Mouse (Mus musculus): ENCODE data around the gene Ap2a1.

Gene Ap2a1

GRCm38 (mm10) chr7:44864595-44865542 lies 64.4 kb downstream of the Ap2a1 start:
- DNase-seq (ENCODE audit: low spot score): no peak

- no peak for DNase-seq (ENCODE audit: low spot score)
These were observed 65.3 kb downstream of the Ap2a1 start for GRCm38 (mm10) chr7:44863982-44864494.

GRCm38 (mm10) chr7:44863210-44863609 lies 66.1 kb downstream of the Ap2a1 start:
- DNase-seq (ENCODE audit: low spot score): no peak

- DNase-seq (ENCODE audit: low spot score): no peak
These were observed 66.9 kb downstream of the Ap2a1 start for GRCm38 (mm10) chr7:44862434-44862833.

DNA sequence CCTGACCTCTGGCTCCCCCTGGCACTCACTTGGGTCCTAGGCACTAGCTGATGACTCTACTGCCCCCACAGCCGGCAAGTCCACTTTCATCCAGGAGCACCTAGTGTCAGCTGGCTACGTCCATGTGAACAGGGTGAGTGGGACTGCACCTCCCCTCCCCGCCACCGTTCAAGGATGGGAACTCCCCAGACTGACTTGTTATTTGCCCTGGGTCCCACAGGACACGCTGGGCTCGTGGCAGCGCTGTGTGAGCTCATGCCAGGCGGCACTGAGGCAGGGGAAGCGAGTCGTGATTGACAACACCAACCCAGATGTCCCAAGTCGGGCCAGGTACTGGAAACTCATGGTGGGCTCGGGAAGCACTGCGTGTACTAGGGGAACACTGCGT lies 67.9 kb downstream of the Ap2a1 start:
- no peak for DNase-seq (ENCODE audit: low spot score)

DNA sequence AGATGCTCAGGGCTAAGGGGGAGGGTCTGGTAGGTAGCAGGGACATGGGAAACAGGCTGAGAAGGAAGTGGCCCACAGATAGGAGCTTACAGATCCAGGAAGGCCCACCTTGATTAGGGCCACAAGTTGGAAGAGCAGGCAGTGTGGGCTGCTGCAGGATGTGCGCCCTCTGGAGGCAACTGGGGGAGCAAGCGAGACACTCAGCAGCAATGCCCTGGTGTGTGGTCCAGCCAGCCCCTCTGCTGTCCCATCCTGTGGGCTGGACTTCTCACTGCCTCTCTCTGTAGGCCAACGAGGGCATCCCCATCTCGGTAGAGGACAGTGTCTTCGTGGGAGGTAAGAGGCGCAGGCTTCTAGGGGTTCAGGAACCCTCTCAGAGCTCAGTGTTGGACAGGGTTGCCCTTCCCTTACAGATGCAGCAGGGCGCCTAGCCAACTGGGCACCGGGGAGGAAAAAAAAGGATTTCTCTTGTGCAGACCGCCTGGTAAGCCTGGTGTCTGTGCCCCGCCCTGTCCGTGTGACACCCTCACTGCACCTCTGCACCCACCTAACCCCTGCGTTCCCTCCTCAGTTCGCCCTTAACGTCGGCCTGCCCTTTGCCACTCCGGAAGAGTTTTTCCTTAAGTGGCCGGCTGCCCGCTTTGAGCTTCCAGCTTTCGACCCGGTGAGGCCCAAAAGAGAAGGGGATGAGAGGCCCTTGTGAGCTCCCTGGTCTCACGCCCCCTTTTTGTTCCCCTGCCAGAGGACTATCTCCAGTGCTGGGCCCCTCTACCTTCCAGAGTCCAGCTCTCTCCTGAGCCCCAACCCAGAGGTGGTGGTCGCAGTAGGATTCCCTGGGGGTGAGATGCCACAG lies 68.5 kb downstream of the Ap2a1 start:
- peak; percentile 51 for DNase-seq (ENCODE audit: low spot score)

DNA sequence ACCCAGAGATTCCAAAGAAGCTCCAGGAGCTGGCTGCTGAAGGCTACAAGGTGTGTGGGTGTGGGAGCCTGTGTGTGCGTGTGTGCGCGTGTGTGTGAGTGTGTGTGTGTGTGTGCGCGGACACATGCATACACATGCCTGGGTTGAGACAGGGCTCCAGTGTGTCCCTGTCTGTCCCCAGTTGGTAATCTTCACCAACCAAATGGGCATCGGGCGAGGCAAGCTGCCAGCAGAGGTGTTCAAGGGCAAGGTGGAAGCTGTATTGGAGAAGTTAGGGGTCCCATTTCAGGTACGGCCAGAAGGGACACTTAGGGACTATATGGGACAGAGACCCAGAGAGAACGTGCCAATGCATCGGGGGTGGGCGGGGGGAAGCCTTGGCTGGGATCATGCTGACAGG lies 69.4 kb downstream of the Ap2a1 start:
- no peak for DNase-seq (ENCODE audit: low spot score)

GRCm38 (mm10) chr7:44857905-44858304 lies 71.4 kb downstream of the Ap2a1 start:
- DNase-seq (ENCODE audit: low spot score): peak; percentile 57

- peak; percentile 79 for DNase-seq (ENCODE audit: low spot score)
These were observed 72.2 kb downstream of the Ap2a1 start, which contains the start of gene Pnkp for GRCm38 (mm10) chr7:44857042-44857552. Gene Pnkp, plus strand, starts transcription at chr7:44857139.

DNA sequence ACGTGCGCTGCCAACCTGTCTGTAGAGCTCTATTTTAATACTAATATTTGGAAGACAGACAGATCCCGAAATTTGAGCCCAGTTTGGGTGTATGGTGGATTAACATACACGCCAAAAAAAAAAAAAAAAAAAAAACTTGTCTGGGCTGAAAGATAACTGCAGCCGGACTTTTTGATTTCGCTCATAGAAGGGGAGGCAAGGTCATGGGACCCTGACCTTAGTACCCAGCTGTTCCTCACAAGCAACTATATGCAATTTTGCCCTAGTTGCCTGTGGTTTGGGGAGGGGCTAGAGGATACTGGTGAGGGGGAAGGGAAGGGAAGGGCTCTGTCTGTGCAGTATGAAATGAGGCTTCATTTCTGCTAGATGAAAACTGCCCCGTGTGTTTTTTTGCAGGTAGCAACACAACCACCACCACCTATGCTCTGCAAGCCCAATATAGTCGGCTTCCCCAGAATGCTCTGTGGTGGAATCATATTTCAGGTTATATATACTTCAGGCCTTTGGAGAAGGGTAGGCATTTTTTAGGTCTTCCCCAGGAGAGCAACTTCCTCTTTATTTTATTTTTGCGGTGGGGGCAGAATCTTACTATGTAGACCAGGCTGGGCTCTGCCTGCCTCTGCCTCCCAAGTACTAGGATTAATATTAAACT lies 72.9 kb downstream of the Ap2a1 start:
- no peak for DNase-seq (ENCODE audit: low spot score)

DNA sequence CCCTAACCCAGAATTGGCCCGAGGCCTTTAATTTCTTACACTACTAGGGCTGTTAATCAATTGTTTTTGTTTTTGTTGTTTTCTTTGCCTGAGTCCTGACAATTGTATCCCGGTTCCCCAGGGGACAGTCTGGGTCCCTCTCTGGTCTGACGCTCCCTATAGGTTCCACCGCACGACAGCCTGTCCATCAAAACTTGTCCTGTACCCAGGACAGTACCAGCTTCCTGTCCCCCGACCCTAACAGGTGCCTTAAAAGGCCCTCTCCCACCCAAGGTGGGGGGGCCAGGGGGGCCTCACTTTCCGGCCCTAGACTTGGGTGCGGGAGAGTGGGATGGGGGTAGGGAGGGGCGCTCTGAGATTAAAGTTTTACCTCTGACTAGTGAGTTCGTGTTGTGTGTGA lies 74.3 kb downstream of the Ap2a1 start:
- DNase-seq (ENCODE audit: low spot score): no peak

- peak; percentile 75 for DNase-seq (ENCODE audit: low spot score)
These were observed 74.8 kb downstream of the Ap2a1 start for GRCm38 (mm10) chr7:44854356-44855031.

DNA sequence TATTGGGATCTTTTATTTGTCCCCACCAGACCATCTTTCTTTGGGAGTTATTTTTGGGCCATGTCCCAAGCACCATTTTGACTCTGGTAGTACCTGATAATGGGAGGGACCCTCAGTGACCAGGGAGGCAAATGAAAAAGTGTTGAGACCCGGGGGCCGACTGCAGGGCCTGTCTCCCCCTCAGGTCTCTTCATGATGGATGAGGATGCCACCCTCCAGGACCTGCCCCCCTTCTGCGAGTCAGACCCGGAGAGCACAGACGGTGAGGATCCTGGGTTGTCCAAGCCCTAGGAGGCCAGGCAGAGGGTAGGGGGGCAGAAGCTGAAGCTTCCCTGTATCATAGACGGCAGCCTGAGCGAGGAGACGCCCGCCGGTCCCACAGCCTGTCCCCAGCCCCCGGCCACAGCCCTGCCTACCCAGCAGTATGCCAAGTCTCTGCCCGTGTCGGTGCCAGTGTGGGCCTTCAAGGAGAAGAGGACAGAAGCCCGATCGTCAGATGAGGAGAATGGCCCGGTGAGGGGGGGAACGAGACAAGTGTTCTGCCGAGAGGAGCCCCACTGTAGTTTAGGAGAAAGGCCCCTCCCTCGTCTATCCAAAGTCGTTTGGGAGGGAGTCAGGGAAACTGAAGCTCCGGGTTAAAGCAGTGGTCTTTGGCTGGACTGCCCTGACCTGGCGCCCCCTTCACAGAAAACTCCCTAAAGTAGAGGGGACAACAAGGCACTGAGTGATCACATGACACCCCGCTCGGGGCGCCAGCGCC lies 75.5 kb downstream of the Ap2a1 start:
- no peak for DNase-seq (ENCODE audit: low spot score)

- DNase-seq (ENCODE audit: low spot score): no peak
These were observed 76.2 kb downstream of the Ap2a1 start for GRCm38 (mm10) chr7:44853065-44853464.

DNA sequence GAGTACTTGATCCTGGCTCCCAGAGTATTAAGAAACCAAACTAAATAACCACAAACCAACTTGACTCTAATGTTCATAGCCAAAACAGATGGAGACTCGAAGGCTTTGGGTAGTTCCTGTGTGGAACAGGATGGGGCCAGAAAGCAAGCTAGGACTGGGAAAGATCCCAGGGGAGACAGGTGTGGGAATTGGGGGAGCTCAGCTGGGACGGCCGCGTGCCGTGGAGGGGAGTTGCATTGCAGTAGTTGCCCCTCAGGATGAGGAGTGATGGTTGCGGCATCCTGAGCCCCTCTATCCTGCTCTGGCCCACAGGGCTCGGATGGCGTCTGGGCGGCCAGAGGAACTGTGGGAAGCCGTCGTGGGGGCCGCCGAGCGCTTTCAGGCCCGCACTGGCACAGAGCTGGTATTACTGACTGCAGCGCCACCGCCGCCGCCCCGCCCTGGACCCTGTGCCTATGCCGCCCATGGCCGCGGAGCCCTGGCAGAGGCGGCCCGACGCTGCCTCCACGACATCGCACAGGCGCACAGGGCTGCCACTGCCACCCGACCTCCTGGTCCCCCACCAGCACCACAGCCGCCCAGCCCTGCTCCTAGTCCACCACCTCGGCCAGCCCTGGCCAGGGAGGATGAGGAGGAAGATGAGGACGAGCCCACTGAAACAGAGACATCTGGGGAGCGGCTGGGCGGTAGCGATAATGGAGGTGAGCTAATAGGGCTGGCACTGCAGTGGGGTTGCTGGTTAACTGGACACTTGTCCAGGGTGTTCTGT lies 76.9 kb downstream of the Ap2a1 start:
- no peak for DNase-seq (ENCODE audit: low spot score)

GRCm38 (mm10) chr7:44851625-44852234 lies 77.6 kb downstream of the Ap2a1 start:
- DNase-seq (ENCODE audit: low spot score): no peak

DNA sequence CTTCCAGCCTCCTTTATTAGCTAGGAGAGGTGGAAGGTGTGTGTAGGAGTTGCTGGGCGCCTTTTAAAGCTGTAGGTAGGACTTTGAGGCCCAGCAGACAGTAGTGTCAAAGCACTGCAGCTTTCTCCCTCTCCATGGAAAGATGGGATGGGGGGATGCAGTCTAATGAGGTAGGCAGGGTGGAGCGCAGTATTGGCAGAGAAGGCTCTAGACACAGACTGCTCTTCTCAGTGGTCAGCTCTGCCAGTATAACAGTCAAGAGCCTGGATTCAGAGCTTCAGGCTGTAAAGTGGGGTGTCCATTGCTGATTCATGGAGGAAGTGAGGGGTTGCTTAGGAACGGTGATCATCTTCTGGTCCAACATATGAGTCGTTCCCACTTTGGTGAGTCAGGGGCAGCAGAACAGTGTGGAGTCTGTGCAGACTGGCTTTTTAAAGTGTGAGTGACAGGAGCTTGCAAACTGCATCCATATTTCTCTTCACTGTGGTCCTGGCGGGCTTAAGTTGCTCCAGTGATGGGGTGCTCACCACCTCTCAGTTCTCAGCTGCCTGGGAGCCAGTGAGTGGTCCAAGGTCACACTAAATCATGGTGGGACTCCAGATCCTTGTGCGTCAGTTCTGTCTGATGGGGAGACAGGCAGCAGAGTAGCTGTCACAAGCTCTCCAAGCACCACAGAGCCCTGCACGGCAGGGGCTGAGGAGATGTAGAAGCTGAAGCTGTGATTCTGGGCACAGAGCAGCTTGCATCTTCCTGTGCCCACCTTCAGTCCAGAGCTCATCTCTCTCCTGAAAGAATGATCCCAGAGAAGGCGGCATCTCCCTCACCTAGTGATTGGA lies 78.3 kb downstream of the Ap2a1 start:
- DNase-seq (ENCODE audit: low spot score): no peak

Measured in spleen, adult 12 weeks (tissue).